Mouse (Mus musculus) ES-E14 (cell line): Measurements from ENCODE around the gene Vmn1r111. TPM values are rescaled to one million over a fixed set of nuclear protein-coding genes. Genes with fewer than 3 reads are reported as not detected.
"Not testable (repeated sequence)": the region's sequence is repeated elsewhere in the genome, so short reads cannot be mapped to it uniquely, and the experiment has no call there.

Experiments used
- DNase-seq: peaks from one replicate; pipeline ENCODE4 v3.0.0-alpha.2; 2013; ENCODE audit warnings: low read depth, low spot score
- H3K27ac ChIP-seq: 2 replicates; pipeline ENCODE4 v1.5.1; 2012; ENCODE audit warnings: low read depth, mild to moderate bottlenecking, low read length, moderate library complexity, mixed read lengths; ENCODE audit not compliant: poor library complexity, insufficient read depth, severe bottlenecking
- H3K36me3 ChIP-seq: 2 replicates; pipeline ENCODE4 v1.6.1; 2012; ENCODE audit warnings: mild to moderate bottlenecking, low read length, moderate library complexity, mixed read lengths; ENCODE audit not compliant: control insufficient read depth, poor library complexity, insufficient read depth, severe bottlenecking
- H3K4me1 ChIP-seq, 2 experiments: fragments of 150-350 bp in 1 of 2; sonication (generic) in 1 of 2; 2 replicates each; pipeline ENCODE4 v1.6.1; 2012; ENCODE audit warnings: low read length in 2 of 2, mild to moderate bottlenecking in 1 of 2, mixed read lengths in 1 of 2; ENCODE audit not compliant: control insufficient read depth in 2 of 2, insufficient read depth in 2 of 2, poor library complexity in 1 of 2
- H3K4me3 ChIP-seq, 2 experiments: fragments of 150-350 bp in 1 of 2; sonication (generic) in 1 of 2; 2 replicates each; pipeline ENCODE4 v1.5.1; 2012; ENCODE audit warnings: low read length in 2 of 2, low read depth in 1 of 2, mild to moderate bottlenecking in 1 of 2, mixed read lengths in 1 of 2; ENCODE audit not compliant: insufficient read depth in 1 of 2, poor library complexity in 1 of 2, severe bottlenecking in 1 of 2
- H3K9ac ChIP-seq: 2 replicates; pipeline ENCODE4 v1.6.1; 2012; ENCODE audit warnings: low read depth, mild to moderate bottlenecking, low read length, mixed read lengths; ENCODE audit not compliant: poor library complexity, insufficient read depth, severe bottlenecking
- H3K9me3 ChIP-seq: fragments of 150-350 bp; sonication (generic); 2 replicates; pipeline ENCODE4 v1.6.1; 2012; ENCODE audit warnings: low read depth, mild to moderate bottlenecking, low read length; ENCODE audit not compliant: control insufficient read depth, insufficient read depth
- in situ Hi-C, 2 experiments: fragments of 600-800 bp; cut with MboI; formaldehyde crosslinking; loops; one replicate each; pipeline ENCODE4 v1.15.1; 2025; ENCODE audit warnings: low sequenced_read_pairs in 2 of 2, inconsistent platforms in 1 of 2; ENCODE audit not compliant: unreplicated experiment in 2 of 2
- total RNA-seq: library from RNA; depleted of rRNA; stranded (reverse); fragments of 300-350 nt; gene quantifications from 2 replicates; pipeline ENCODE4 v1.2.3, GENCODE M21; 2012; rRNA removed

The Vmn1r111 gene
- not detected in 2 replicates for total RNA-seq

GRCm38 (mm10) chr7:20703116-20703515, at the start of gene Vmn1r111:
Gene Vmn1r111 (minus strand): TSS chr7:20703216.
- in situ Hi-C loops, H3K36me3 ChIP-seq, DNase-seq: not testable (repeated sequence)

GRCm38 (mm10) chr7:20730524-20730923, 27.5 kb upstream of the Vmn1r111 start, which contains the start of gene Gm10668:
Gene Gm10668 (minus strand): TSS chr7:20730624.
- H3K9ac ChIP-seq, DNase-seq, H3K4me1 ChIP-seq, H3K9me3 ChIP-seq, H3K4me3 ChIP-seq, H3K36me3 ChIP-seq, in situ Hi-C loops, H3K27ac ChIP-seq: not testable (repeated sequence)

More at GRCm38 (mm10) chr7:20703116-20703515, at the start of gene Vmn1r111:
- H3K4me1 ChIP-seq, H3K9me3 ChIP-seq, H3K9ac ChIP-seq, H3K27ac ChIP-seq, H3K4me3 ChIP-seq: not testable (repeated sequence)

- in situ Hi-C loops, DNase-seq, H3K36me3 ChIP-seq: not testable (repeated sequence)
These were observed 34.4 kb downstream of the Vmn1r111 start, which contains the start of gene Vmn1r107 for GRCm38 (mm10) chr7:20668618-20669017. Gene Vmn1r107 (plus strand): TSS chr7:20668918.

More at GRCm38 (mm10) chr7:20668618-20669017, 34.4 kb downstream of the Vmn1r111 start, which contains the start of gene Vmn1r107:
- not testable (repeated sequence) for H3K9ac ChIP-seq, H3K9me3 ChIP-seq, H3K4me1 ChIP-seq, H3K4me3 ChIP-seq, H3K27ac ChIP-seq

Other genes starting within 250 kb of the Vmn1r111 start
- gene Gm10670, start 228.3 kb downstream of the Vmn1r111 start, total RNA-seq: not detected in 2 replicates
- gene Vmn1r103, start 192.7 kb downstream of the Vmn1r111 start, total RNA-seq: not detected in 2 replicates
- not detected in 2 replicates for gene Vmn1r104, start 169.4 kb downstream of the Vmn1r111 start, total RNA-seq
- not detected in 2 replicates for gene Gm5726, start 157.5 kb downstream of the Vmn1r111 start, total RNA-seq
- gene Gm4141, start 127.0 kb downstream of the Vmn1r111 start, total RNA-seq: not detected in 2 replicates
- not detected in 2 replicates for gene Gm4513, start 104.2 kb downstream of the Vmn1r111 start, total RNA-seq
- gene Vmn1r107, start 34.3 kb downstream of the Vmn1r111 start, total RNA-seq: not detected in 2 replicates
- gene Gm10668, start 27.4 kb upstream of the Vmn1r111 start, total RNA-seq: not detected in 2 replicates
- gene Vmn1r112, start 68.0 kb upstream of the Vmn1r111 start, total RNA-seq: not detected in 2 replicates
- not detected in 2 replicates for gene Vmn1r113, start 84.1 kb upstream of the Vmn1r111 start, total RNA-seq
- not detected in 2 replicates for gene Vmn1r114, start 109.0 kb upstream of the Vmn1r111 start, total RNA-seq
- not detected in 2 replicates for gene Vmn1r115, start 141.8 kb upstream of the Vmn1r111 start, total RNA-seq
- not detected in 2 replicates for gene Vmn1r116, start 169.0 kb upstream of the Vmn1r111 start, total RNA-seq
- gene Vmn1r117, start 180.9 kb upstream of the Vmn1r111 start, total RNA-seq: not detected in 2 replicates
- gene Vmn1r118, start 209.1 kb upstream of the Vmn1r111 start, total RNA-seq: not detected in 2 replicates